Mouse (Mus musculus) right cerebral cortex, postnatal 4 days (tissue): ENCODE data around the gene Gng12.
"Not testable (repeated sequence)": the region's sequence is repeated elsewhere in the genome, so short reads cannot be mapped to it uniquely, and the experiment has no call there.

Experiments used
- DNase-seq: peaks from one replicate; pipeline ENCODE4 v3.0.0-alpha.2; 2022

Gng12 gene

DNA sequence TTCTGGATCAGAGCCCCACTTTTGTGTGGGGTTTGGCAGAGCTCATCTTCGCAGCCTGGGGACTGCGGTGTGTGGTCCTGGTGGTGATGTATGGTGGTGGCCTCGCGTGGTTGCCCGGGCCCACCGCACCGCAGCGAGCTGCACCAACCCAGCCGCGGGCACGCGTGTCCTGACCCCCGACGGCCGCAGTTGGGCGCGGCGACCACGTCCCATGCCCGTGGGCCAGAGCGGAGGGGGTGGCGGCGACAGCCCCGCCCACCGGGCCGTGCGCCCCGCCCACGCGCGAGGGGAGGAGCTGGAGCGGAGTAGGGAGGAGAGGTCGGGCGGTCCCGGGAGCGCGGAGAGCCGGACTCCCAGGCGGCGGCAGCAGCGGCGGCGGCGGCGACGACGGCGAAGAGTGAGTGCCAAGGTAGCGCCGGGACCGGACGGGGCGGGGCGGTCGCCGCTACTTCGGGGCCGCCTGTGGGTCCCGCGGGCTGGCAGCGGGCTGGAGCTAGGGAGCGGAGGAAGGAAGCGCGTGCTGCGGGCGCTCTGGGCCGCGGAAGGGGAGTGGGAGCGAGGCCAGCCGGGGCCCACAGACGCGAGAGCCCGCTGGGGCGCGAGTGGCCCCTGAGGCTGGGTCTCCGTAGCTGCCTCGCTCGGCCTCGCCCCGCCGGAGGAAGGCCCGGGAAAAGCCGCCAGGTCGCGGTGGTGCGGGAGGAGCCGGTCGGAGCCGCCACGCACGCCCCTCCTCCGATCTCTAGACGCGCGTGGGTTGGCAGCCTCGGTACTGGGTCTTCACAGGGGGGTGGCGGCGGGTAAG, at the start of gene Gng12:
TSS of gene Gng12 (plus strand) at position 279 of the 802 bp plus-strand sequence.
- peak; percentile 69 for DNase-seq

DNA sequence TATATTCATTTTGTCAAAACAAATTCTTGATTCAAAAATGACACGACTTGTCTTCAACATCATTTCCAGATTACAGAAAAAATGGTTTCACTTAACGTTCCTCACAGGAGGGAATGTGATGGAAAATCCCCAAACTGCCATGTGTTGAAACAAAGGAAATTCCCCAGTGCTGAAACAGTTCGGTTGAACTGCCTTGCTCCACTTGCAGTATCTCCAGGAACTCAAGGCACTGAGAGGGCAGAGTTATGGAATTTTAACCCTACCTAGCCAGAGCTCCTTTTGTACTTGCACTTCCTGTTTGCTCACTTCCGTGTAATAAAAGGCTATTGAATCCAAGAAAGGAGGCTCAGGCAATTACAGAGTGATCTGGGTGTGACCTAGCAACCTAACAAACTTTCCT, 47.3 kb upstream of the Gng12 start:
- DNase-seq = no peak

DNA sequence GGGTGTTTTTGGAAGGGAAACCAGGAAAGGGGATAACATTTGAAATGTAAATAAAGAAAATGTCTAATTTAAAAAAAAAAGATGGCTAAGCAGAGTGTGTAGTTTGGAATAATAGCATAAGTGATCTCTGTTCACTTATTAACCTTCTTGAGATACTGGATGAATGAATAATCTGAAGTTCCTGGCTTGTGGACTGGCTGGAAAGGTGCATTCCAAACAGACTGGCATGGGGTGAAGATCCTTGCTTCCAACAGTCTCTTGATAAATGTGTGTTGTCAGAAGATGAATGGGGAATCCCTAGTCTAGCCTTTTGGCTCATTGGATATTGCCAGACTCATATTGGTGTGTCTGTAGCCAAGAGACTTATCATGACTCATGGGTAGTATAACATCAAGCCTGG, 40.0 kb upstream of the Gng12 start:
- DNase-seq = no peak

DNA sequence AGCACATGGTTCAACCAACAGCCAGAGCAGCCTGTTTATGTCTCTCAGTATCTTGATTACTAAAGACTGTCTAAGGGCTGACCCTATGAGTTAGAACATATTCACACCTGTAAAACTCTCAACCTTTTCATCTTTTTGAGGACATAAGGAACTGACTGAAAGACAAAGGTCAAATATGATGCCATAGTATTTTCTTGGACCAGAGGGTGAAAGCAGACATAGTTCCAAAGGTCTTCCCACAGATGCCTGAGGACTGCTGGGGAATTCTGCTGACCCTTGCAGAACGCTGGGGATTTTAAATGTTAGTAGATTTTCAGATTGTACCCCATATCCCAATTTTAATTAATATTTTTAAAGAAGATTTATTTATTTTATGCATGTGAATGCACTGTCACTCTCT, 37.8 kb upstream of the Gng12 start:
- no peak for DNase-seq

DNA sequence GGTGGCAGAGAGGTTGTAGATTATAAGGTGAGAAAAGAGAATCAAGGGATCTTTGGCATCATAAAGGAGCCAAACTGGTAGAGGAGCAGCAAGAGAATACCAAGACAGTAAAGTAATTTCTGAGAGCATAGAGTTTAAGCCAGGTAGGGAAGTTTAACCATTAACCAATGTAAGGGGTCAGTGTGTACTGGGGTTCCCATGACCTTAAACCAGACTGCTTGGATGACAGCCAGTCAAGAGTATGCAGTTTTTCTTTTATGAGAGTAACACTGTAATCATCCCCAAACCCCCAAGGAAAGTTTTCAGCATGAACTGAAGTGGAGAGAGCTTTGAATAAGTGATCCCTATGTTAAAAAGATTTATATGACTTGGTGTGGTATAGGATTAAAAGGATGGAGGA, 36.8 kb upstream of the Gng12 start:
- DNase-seq = no peak

DNA sequence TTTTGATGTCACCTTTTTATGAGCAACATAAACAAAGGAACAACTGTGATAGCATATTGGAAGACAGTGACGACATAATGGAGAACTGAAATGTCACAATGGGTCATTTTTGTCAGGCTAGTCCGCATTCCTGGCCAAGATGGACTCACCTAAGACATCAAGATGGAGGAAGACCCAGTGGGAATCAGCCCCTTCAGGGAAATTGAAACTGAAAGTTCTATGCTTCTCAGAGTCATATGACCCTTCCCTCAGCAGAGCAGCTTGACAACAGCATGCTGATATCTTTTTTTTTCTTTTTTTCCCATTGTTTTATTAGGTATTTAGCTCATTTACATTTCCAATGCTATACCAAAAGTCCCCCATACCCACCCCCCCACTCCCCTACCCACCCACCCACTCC, 31.7 kb upstream of the Gng12 start:
- DNase-seq = no peak

DNA sequence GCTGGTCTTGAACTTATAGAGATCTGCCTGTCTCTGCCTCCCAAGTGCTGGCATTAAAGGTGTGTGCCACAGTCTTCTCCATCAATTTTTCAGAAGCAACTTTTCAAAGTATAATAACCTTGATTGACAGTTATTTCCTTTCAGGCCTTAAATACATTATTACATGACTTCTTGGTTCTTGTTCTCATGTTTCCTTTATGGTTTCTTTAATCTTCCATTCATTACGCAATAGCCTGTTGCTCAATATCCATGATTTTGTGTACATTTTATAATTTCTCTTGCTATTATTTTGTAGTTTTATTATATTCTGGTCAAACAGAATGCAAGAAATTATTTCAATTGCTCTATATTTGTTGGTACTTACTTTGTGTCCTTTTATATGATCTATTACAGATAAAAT, 29.9 kb upstream of the Gng12 start:
- no peak for DNase-seq

DNA sequence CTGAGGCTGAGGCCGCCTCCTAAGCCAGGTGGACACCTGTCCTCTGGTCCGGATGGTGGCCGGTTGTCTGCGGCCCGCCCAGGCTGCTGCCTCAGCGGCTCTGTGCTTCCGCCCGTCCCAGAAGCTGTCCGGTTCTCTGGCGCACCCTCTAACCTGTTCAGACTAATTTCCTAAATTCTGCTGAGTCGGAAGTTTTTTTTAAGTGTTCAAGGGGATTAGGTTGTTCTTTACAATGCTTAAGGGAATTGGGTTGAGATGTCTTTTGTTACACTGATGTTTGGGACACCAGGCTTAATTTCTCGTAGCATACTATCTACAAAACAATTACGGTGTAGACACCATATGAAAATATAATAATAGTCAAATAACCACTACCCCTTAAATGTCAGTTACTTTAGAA, 19.1 kb upstream of the Gng12 start:
- DNase-seq = not testable (repeated sequence)

DNA sequence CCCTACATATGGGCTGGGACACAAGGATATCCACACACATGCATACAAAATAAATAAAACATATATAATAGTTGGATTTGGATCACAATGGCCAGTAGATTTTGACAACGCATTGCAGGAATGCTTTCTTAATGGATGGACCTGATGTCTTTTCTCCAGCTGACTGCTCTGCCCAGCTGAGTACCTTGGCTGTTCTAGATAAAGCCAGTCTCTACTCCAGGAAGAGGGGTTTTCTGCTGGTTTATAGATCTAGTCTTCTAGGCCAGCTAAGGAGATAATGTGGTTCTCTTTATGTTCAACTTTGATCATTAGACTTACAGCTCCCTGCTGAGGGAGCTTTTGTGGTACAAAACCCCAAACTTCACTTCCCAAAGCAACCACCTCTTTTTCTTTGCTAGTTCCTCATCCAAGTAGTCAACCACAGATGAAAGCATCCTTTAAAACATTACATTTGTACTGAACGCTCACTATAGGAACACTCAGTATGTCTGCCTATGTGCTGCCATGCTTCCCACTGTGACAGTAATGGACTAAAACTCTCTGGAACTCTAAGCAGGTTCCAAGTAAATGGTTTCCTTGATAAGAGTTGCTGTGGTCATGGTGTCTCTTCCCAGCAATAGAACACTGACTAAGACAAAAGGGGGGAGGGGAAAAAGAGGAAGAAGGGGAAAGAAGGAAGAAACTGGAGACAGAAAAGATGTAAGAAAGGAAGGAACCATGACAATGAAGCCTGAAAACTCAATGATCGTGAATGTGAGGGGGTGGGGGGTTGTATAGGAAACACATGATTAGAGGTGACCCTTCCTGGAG, 5.6 kb upstream of the Gng12 start:
- DNase-seq = no peak

DNA sequence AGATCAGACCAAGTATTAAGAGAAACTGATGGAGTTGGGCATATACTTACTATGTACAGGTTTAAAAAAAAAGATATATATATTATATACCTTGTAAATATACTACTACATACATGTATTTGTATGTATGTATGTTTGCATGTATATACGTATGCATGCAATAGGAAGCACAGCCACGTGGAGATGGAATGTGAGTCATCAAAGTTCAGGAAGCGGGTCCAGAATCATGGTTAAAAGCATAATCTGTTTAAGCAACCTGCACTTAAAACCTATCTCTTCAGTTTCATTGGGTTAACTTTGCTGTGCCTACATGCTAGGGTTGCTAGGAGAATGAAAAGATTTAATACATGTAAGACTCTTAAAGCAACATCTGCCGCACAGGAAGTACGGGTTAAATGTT, 2.2 kb upstream of the Gng12 start:
- no peak for DNase-seq

DNA sequence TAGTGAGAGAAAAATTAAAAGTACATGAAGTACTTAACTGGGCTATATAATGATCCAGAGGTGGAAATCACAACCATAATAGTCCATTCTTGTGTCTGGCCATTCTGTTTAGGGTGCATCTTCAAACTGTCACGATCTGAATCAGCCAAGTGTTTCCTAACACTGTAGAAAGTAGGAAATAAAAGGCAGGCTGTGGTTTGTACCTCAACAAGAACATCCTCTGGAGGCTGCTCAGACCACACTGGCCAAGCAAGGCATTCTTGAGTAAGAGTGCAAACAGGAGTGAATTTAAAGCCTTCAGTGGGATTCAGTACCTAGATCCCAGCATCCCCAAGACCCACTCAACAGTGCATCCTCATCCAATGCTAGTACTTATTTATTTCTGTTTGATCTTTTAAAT, 1.2 kb upstream of the Gng12 start:
- DNase-seq = no peak

DNA sequence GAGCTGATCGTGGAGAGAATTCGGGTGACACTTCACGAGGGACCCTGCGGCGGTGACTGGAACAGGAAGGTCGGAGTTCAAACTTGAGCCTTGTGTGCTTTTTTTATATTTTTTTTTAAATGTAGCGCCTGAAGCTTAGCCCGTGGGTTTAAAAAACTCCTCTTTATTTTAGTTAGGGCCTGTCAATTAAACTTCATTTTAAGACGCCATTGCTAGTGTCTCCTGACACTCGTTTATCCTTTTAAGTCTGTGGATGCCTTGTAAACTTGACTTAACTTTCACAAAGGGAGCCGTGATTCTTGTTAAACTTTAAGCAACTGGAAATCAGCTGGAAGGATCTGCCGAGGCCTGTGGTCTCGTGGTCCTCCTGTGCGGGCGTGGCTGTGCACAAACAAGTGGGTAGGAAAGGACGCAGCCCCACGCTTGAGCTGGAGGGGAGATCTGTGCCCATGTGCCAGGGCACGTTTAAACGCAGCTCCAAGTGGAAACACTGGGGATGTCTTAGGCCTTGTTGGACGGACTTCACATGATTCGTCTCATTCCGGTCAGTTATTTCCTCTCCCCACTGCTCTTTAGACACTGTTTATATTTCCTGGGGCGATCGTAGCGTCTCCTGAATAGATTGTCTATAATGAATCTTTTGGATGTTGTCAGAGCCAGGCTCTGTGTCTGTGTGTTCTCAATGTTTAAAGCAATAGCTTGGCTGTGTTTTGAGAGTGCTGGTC, 886 bp downstream of the Gng12 start:
- DNase-seq = peak; percentile 24

DNA sequence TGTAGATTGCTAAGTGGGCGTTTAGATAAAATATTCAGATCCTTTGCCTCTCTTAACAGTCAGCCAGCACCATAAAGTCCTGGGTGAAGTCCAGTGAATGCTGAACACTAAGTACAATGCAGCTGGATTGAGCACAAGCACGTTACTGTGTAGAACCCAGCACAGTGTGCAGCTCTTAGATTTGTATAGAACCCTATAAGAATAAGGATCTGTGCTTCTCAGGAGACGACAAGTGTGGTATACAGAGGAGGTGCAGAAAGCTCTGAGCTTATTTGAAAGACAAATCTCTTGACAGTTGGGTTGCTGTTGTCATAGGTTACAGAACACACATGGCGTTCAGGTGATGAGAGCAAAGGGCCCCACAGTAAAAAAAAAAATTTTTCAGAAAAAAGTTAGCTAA, 1.8 kb downstream of the Gng12 start:
- DNase-seq = no peak

DNA sequence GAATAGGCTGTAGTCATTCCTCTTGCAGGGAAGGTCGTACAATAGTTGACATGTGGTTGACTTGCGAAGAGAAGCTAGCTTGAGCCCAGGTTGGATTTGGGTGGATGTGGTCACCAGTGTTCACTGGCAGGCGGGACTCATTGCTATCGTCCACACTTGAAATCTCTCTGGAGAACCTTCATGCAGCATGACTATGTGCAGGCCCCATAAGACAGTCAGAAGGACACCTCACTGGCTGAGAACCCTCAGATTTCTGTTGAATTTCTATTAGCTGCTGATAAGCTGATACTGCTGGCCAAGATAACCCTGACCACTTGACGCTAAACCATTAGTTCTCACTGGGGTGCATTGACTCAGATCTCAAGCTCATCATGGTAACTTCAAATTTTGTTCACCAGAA, 5.7 kb downstream of the Gng12 start:
- DNase-seq = no peak

DNA sequence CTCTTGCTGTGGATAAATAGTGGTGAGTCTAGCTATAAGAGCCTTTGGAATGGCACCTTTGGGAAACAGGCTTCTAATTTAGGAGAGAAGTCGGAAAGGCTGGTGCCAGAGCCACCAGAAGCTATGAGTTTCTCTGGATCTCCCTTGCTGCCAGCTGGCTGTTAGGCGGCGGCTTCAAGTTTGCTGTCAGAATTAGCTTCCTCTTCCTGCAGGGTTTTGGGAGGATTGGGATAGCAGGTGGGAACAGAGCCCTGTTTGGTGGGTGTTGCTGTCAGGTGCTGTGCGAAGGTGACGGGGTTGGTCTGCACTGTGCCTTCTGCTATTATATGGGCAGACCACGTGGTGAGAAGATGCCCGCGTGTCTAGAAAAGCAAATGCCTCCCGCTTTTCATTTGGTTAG, 7.0 kb downstream of the Gng12 start:
- DNase-seq = peak; percentile 21

DNA sequence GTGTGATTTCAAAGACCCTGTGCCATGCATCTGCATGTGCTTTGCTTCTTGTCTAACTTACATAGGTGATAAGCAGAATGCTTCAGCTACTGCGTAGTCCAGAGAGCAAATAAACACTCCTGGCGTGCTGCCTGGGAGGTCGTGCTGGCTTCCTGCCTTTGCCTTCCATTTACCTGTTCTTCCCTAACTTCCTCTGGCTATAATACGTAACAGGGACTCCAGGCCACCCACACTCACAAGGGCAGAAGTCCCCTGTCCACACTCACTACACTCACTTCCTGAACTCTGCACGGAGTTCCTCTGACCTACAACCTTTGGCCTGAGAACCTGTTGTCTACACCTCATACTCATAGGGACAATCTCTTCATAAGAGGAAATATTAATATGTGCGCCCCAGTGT, 7.5 kb downstream of the Gng12 start:
- peak; percentile 14 for DNase-seq

DNA sequence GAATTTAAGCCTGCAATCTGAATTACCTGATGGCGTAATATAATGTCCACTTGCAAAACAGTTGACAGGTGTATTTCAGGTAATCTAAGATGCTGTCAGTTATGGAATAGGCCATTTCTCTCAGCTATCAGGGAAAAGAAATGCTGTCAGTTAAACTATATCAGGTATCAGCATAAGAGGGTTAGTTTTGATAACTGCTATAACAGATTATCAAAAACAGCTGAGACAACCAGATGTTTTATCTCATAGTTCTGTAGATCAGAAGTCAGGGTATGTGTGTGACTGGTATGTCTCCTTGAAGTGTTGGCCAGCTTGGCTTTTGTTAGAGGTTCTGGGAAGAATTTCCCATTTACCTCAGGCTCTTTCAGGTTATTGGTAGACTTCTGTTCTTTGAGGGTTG, 10.0 kb downstream of the Gng12 start:
- no peak for DNase-seq

DNA sequence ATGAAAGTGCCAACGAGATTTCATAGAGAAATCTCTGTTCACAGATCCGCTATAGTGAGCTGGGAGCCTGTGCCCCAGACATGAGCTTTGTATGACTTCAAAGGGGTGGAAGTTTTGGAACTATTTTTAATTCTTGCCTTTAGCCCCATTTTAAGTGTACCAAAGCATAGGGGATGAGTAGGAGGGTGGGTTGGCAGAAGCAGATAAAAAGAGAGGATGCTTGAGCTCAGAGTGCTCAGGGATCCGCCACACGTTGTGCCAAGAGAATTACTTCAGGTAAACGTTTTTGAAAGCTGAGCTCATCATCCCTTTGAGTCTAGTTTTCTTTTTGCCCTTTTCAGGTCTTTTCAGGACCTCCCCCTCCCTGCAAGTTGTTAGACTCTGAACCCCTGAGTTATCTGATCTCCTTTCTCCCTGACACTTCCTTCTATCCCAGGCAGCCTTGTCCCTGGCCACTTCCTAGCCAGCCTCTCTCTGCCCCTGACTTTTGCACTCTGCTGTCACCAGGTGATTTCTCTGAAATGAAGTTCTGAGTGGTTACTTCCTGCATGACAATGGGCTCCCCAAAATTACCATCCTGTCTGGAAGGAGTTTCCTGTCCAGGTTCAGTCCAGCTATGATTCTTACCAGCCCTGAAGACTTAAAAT, 12.3 kb downstream of the Gng12 start:
- no peak for DNase-seq

DNA sequence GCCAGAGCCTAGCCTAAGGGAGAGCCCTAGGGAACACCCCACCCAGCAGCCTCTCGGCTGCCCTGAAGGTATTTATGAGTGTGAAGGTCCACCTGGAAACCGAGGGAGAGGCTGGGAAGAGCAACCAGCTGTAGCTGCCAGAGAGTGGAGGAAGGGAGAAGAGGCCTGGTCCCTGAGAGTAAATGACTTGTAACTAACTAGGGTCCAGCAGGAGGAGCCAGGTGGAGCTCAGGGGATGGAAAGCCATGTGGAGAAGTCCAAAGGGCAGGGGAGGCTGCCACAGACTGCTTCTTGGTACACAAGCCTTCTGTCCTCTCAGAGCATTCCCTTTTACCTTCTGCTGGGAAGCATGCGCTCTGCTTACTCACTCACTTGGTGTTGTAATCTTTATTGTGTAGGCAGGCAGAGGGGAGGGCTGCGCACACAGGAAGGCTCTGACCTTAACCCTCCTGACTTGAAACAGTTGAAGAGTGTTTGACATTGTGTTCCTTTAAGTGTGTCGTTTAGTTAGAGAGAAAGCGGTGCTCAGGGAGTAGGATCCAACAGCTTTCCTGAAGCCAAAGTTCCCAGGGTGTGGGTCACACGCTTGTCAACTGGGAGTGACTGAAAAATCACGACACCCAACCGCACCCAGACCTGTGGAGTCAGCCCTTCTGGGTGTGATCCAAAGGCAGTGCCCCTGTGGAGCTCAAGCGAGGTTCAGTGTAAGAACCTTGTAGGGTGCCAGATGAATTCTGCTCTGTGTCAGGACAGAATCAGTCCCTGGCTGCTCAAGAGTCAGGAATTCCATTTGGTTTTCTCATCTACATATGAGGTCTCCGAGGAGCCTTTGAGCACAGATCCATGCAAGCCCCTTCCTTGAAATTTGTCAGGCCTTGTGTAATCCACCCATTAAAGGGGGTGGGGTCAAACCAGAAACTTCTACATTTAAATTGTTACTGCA, 14.6 kb downstream of the Gng12 start:
- no peak for DNase-seq

DNA sequence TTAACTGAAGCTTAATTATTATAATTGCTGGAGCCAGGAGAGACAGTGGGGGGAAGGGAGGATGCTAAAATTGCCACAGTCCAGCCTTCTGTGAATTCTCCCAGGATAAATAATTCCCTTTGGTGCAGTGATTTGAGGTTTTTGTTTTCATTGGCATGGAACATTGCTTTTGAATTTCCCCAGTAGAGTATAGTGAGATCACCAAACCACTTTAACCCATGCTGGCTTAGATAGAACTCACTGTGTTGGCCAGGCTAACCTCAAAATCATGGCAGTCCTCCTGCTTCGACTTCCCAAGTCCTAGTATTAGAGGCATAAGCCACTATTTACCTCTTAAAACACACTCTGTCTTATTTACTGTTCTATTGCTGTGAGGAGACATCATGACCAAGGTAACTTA, 17.2 kb downstream of the Gng12 start:
- DNase-seq = no peak

DNA sequence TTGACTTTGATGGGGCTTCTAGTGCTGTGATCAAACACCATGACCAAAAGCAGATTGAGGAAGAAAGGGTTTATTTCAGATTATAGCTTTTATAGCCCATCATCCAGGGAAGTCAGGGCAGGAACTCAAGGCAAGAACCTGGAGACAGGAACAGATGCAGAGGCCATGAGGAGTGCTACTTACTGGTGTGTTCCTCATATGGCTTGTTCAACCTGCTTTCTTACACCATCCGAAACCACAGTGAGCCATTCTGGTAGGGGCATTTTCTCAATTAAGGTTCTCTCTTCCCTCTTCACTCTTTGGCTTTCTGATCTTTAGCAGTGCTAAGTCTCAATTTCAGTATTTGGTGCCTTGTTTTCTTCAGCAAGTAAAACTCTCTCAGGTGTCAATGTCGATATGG, 19.4 kb downstream of the Gng12 start:
- no peak for DNase-seq

DNA sequence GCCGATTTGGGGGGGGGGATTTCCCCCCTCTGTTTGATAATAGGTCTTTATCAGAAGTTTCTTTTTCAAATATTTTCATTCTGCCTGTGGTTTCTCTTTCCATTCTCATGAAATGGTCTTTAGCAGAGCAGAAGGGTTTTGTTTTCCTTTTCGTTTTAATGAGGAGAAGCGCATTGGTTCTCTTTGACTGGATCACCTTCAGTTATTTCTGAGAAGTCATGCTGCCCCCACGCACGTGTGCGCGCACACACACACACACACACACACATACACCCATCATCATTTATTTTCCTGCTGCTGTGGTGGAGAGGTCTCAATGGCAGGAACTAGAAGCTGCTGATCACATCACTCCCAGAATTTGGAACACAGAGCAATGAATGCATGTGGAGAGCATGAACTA, 20.8 kb downstream of the Gng12 start:
- no peak for DNase-seq
